Mouse (Mus musculus) cerebellum, adult 11-12 months (tissue): Measurements from ENCODE around the gene Cfap20.
A peak's percentile ranks its signal among the peaks of the same experiment; 100 is the strongest.

ENCODE experiments used
- DNase-seq: peaks from one replicate; pipeline ENCODE4 v3.0.0; 2022

The Cfap20 gene

DNA sequence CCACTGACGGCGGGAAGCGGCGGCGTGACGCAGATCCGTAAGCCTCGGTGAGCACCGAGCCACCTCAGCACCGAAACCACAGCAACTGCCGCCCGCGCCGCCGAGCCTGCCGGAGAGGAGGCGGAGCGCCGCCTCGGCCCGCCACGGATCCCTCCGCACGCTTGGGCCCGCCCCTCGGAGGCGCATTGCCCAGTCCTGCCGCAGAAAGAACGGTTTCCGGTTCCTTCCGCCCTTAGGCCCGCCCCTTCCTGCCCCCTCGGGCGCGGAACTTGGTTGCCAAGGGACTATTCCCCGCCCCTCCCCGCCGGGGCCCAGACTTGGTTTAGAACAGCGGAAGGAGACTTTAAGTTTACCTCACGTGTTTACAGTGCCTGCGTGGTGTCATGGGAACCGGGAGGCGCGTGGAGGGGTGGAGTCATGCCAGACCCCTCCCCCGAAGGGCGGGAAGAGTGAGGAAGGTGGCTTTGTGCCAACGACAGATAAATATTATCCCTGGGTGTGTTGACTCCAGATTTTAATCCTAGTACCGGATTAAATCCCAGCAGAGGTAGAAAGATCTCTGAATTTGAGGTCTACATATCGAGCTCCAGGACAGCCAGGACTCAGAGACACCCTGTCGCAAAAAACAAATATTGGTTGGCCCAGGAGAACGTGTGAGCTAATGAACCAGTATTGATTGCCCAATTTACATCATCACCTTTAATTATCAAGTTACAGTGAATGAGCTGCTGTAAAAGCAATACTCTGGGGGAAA lies at the start of gene Cfap20:
TSS of gene Cfap20 (minus strand) at position 184 of the 754 bp plus-strand sequence.
- DNase-seq, result peak; percentile 99

DNA sequence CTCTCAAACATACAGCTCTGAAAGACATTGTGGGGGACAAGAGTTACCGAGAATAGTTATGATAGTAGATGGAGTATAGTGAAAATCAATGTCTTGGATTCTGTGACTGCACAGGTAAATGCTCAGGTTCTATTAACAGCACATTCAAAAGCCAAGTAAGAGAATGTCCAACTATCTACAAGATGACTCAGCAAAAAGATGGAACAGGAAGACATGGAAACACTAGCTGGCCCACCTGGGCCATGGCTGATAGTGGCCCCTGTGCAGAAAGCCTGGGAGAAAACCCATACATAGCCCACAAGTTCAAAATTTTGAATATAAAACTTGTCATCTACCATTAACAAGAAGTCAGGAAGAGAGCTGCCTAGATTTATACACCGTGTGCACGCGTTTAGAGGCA lies 35.3 kb upstream of the Cfap20 start:
- DNase-seq, result no peak

DNA sequence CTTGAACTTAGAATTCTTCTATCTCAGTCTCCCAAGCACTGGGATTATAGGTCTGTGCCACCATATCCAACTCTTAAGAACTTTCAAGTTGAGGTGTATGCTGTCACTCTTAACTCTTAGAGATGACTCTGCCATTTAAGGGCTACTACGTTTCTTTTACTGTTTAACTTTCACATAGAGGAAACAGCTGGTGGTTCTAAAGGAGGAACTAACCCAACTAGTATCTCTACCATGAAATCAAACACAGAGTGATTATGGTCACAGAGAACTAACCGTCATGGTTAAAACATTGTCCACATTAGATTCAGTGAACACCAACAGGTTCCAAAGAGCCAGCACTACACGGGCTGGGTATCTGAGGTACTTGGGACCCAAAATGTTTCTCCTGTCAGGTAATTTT lies 34.3 kb upstream of the Cfap20 start:
- no peak for DNase-seq

DNA sequence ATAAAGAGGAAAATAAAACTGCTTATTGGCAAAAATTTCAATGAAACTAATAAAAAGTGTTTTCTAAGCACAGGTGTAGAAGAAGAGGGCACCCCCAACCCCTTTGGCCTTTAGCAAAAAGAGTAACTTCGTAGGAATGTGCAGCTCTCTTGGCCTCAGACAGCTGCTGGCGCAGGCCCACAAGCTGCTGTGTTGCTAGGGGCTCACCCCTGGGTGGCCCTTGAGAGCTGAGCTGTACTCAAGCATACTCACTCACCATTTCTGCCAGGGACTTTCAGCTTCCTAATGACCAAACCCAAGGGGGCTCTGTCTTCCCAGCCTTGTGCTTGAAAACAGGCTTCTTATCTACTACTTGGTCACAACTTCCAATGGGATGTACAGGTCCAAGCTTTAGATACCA lies 31.9 kb upstream of the Cfap20 start:
- no peak for DNase-seq

DNA sequence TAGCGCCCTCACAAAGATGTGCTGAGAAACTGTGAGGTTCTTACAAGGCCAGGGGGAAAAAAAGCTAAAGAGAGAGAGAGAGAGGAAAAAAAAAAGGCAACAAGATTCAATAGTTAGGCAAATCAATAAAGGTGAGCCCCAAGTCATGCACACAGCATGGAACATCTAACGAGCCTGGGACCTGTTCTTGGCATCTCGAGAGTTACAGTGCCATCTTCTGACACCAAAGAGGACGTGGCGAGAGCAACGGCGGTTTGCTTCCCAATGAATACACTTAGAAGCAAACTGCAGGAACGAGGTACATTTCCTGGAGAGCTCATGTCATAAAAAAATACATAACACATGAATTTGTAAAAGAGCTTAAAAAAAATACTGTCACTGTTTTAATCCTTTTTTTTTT lies 17.8 kb upstream of the Cfap20 start:
- no peak for DNase-seq

DNA sequence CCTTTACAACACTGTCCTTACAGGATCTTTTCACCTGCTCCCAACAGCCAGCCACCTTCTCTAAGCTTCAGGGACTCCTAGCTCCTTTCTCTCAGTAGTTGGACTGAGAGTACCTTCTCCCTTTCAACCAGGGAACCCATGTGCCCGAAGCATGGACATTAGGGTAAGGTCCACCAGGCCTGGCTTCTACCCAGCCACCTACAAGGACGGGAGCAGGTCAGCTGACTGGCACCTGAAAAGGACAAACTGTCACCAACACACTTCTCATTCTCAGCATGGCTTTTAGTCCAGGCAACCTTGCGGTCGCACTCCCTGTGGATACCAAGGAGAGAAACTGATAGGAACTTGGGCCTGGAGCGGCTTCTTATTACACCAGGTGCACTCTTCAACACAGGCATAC lies 15.6 kb upstream of the Cfap20 start:
- no peak for DNase-seq

DNA sequence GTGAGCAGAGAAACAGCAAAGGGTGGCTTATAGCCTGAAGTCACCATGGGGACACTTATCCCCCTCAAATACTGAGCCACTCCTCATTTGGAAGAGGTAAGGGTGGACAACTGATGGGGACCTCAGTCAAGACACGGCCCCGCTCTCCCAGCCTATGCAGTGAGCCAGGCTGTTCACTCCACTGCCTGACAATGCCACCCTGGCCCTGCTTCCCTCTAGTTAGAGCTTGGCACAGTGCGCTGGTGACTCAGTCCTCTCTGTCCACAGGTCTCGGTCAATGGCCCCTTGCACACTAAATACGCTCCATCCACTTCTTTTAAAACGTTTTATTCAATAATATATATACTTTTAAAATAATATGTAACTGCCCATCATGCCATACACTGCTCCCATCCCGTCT lies 13.0 kb upstream of the Cfap20 start:
- no peak for DNase-seq

DNA sequence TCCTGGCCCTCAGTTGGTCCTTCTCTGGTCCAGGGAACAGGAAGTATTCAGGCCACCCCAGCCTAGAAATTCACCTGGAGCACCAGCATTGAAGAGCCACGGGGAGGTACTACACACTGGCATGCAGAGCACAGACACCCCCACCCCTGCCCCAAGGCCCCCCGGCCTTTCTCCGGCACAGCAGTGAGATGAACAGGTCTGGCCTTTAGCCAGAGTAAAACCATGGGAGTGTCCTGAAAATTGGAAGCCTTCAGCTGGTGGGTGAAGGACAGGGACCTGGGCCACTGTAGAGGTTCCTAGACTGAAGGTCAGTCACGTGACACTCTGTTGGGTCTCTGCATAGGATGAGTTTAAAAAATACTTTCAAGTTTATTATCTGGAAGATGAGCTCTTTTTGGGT lies 10.4 kb upstream of the Cfap20 start:
- no peak for DNase-seq

DNA sequence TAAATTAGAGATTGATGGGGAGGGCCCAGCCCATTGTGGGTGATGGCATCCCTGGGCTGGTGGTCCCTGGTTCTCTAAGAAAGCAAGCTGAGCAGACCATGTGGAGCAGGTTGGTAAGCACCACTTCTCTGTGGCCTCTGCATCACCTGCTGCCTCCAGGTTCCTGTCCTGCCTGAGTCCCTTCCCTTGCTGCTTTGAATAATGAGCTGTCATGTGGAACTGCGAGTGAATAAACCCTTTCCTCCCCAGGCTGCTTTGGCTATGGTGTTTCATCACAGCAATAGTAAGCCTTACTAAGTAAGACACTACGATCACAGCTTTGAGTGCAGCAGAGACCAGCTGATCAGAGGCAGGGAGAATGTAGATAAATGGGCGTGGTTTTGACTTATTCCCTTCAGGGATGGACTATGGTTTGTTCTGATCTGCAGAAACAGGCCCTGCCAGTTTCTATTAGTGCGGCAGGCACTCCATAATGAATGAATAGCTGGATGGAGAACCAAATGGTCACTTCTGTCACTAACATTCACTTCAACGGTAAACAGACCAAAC lies 6.9 kb upstream of the Cfap20 start:
- no peak for DNase-seq

DNA sequence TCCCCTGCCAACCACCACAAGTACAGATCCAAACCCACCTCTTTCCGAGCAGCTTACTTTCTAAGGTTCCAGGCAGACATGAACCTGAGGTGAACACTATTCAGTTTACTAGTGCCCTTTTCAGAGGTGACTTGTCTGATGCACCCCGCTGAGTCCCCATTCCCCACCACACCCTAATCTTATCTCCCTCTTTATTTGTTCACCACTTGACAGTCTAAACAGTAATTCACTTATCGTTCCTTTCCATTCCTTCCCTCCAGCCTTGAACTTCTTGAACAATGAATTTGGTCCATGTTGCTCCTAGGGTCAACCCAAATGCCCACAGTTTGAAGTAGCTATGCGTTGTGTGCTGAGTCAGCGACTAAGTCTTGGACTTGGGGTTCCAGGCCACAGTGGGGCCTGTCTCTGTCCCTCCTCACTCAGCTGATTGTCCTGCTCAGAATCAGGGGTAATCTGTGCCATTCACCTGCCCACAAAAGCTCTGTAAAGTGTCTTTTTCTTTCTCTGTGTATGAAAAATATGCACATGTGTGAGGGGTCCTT lies 5.6 kb upstream of the Cfap20 start:
- DNase-seq, result no peak

DNA sequence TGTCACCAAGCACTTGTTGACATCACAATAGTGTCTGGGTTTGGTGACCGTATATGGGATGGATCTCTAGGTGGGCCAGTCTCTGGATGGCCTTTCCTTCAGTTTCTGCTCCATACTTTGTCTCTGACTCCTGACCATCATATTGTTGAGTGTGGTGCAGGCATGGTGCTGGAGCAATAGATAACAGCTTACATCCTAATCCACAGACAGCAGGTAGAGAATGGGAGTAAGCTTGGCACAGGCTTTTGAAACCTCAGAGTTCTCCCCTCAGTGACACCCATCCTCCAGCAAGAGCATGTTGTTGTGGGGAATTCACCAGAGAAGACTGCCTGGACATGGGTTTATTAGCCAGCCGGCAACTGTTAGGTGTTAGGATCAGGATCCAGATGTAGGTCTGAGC lies 4.8 kb upstream of the Cfap20 start:
- DNase-seq, result no peak

DNA sequence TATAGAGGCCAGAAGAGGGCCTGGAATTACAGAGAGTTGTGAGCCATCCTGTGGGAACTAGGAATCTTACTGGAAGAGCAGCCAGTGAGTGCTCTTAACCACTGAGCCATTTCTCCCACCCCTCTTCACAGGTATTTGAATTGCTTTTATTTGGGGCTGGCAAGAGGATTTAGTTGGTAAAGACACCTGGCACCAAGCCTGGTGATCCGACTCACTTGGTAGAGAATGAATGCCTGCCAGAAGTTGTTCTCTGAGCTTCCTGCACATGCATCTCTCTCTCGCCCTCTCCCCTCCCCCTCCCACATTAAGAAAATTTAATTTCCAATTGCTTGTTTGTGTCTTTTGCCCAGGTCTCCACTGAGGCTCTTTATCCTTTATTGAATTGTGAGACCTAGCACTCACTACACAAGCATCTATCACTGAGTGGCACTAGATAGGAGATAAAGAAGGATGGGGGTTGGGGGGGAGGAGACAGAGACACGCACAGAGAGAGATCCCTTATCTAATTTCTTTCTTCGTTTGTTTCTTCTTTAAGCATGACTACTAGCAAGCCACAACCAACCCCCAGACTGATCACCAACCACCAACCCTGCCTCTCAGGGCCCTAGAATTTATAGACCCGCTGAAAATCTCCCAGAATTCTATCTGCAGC lies 2.8 kb upstream of the Cfap20 start:
- no peak for DNase-seq

DNA sequence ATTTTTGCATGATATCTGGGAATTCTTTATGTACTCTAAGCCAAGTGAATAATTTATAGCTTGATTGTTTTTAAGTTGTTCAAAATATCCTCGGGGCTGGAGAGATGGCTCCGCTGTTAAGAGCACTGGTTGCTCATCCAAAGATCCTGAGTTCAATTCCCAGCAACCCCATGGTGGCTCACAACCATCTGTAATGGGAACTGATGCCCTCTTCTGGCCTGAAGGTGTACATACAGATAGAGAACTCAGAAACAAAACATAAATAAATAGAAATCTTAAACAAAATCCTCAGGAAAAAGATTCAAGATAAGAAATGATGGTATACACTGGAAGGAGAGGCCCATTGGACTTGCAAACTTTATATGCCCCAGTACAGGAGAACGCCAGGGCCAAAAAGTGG lies 1.3 kb upstream of the Cfap20 start:
- DNase-seq, result no peak

DNA sequence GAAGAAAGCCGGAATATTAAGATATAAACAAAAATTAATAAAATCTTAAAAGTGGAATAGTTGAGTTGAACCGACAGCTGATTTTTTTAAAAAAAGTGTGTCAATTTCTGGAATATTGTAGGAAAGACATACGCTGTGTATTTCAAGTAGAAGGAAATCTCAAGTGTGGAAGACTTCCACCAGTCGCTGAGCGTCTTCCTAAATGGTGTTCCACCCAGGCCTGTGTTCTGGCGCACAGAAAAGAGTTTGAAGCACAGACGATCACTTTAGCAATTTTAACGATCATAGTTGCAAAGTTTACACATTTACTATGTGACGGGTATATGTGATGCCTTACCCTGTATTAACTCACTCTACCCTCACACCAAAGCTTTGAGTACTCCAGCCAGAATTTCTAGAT lies 802 bp upstream of the Cfap20 start:
- DNase-seq, result no peak

DNA sequence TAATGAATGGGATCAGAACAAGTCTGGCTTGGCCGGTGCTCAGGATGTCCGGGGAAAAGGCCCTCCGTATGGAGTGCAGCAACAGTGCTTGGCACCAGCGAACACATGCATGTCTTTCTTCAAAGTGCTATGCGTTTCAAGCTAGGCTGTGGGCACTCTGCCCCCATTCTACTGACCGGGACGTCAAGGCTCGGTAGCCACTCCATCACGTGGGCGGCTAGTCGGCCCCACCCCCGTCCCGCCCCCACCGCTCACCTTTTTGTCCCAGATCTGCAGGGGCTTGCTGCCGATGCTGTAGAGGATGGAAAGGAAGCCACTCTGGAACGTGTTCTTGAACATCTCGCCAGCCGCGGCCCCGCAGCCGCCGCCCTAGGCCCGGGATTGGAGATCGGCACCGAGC lies 436 bp downstream of the Cfap20 start:
- peak; percentile 75 for DNase-seq

DNA sequence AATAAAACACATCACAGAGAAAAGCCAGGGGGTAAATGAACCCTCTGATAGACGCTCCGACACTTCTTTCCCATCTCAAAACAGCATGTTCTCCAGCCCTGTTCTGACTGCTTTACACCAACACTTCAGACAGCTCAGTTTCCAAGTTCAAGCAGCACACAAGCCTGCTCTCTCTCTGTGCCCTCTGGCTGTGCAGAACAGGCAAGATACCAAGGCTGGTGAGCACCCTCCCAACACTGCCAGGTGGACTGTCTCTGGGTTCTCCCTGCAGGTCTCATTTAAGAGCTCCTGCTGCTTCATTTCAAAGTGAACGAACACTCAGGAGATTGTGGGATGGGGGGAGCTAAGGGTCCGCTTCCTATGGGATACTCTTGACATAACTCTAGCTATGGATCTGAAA lies 1.5 kb downstream of the Cfap20 start:
- peak; percentile 27 for DNase-seq

DNA sequence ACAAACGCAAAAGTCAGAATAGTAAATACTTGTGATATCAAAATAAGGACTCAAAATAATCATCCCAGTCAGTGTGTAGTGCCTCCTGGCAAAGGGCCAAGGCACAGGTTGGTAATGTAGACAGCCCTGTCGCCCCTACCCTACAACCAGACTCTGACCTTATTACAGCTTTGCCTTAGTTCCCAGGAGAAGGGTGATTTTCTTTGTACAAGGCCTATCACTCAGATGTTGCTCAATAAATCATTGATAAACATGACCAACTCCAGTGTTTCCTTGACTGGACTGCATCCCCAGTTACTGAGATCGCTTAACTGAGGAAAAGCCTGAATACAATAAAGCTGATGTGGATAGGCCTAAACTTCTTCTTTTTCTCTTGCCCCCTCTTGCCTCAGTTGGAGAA lies 2.2 kb downstream of the Cfap20 start:
- DNase-seq, result no peak

DNA sequence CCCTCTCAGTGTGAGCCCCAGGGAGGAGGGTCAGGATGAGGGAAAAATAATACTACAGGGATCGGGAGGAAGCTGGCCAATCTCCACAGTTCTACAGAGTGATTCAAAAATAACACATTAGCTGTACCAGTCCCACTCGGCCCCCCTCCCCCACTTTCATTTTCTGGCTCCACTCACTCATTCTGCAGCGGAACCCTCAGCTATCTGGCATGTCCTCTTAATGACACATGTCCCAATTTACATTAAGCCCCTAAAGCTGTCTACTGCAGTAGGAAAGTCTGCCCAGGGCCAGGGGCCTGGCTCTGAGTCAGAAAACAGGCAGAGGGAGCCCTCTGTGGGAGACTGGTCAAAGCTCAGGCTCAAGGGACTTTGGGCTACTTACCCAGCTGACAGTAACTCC lies 4.7 kb downstream of the Cfap20 start:
- peak; percentile 27 for DNase-seq

DNA sequence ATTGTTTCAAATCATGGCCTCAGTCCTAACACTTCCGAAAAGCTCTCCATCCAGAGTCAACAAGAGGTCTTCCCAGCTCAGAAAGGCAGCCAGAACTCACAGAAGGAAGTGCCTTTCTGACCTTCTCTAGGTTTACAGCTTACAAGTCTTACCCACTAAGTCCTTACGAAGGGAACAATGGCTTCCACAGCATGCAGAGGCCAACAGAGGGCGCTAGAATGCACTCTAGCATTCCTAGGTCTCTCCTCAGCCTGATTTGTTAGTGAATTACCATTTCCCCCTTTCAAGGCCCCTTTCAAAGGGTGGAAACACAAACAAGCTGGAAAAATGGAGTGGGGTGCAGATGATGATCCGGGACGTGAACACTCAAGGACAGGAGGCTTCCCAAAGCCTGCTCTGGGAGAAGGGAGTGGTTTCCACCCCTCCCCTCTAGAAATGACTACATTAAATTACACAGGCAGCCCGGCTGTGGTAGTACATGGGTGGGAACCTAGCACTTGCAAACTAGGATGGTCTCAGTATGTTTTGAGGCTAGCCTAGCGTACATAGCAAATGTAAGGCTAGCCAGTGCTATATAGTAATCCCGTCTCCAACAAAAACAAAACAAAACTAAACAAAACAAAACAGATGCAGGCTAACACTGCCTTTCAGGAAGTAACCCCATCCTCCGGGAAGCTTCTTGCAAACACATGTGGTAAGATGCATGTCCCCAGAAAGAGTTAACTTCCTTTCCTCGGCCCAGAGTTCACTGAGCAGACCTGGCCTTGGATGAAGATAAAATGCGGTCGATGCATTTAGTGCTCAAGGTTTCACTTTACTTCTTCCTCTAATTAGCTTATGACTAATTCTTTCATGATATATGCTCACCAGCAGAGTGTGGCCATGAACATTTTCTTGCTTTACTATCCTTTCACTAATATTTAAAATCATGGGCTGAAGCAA lies 6.8 kb downstream of the Cfap20 start:
- DNase-seq, result no peak

DNA sequence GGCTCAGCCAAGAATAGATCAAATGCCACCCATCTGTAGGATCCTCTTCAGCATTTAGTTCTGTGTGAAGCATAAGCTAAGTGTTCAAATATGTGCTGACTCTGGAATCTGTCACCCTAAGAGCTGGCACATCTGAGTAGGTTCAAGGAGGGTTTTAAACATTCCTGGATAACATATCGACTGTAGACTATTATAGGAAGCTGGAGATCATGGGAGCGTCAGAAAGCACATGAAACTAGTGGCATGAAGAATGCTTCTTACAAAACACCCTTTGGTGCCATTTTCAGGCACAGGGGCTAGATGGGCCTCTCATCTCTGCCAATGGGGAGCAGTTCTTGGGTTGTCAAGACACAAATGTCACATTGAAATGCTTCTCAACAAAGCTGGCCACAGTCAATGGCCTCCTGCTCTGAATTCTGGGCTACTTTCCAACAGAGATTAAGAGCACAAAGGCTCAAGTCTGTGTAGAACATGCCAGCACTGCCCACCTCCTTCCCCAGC lies 7.8 kb downstream of the Cfap20 start:
- no peak for DNase-seq

DNA sequence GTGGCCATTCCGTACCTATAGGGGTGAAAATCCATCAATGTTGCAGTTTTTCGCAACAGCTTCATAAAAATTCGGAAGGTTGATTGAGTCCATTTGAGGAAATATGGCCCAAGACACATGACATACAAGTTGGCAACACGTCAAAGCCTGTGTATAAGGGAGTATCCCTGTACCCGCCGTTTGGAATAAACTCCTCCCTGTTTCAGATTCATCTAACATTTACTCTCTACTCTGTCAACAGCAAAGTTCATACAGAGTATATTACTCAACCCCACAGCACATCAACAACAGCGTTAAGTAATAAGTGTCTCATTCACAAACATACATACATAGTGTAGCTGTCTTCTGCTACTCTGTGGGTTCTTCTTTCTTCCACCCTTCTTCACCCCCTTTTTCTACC lies 10.0 kb downstream of the Cfap20 start:
- DNase-seq, result no peak

DNA sequence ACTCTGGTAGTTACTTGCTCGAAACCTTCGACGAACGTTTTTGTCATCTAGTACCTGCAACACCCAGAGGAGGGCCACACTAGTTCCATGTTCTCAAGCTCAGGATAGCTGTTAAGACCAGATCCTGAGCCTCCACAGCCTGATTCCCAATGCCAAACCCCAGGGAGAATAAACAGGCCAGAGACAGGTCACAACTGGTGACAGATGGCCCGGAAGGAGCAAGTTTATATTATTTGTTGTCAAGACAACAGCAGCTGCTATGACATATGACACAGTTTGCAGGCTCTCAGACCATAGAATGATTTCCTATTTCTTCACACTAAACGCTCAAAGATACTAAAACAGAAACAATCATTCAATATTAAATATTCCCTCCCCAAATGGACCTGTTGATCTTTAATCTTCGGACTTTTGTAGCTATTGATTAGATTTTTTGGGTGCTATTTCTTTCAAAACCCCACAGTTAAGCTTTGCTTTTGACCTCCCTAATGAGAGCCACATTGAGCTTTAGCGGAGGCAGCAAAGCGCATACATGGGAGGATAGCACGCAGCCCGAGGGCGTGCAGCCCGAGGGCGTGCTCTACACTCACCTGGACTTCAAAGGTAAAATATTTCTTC lies 12.4 kb downstream of the Cfap20 start:
- DNase-seq, result no peak
